Comparison of ENCODE assay signal across 8 mouse cellular contexts in the genomic region with DNA sequence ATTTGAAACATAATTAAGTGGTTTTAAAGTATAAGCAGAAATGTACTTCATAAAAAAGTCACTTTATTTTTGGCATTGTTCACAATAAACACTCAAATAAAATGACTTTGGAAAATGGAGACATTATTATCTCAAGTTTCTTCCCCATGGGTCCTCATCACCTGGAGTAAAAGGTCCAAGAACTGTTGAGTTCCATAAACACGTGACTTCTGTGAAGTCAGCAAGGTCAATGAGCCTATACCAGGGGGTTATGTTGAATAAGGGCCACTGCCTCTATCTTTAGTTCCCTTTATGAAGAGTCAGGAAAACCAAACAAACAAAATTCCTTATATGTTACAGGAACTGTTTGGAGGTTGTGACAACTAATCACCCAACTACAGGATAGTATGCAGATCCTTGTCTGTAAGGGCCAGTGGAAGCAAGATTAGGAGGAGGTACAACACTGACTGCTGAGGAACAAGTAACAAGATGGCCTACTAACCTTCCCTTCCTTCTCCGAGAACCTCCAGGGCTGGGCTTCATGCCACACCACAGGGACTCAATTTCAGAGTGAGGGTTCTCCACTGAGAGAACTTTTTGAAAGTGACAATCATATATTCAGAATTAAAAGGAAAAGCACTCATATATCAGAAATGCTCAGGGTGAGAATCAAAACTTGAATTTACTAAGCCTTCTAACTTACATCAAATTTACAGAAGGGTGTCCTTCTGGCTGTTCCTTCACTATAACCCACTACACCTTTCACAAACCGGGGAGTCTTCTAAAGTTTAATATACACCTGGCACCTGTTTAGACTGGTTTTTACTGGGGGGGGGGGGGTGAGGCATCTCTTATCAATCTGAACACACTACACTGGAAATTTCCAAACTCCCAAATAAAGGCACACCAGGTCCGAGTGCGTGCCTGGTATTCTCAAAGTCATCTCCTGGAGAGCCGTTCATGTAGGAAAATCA.
DNase-seq lines count a peak whose midpoint lies in the region; ATAC-seq and TF ChIP-seq lines count a peak whose summit lies in the region.

No protein-coding gene starts in this region.

- TF ChIP-seq CTCF in G1E (IDR thresholded peaks at IDR 0.05; ENCODE audit: low read depth, low read length), result no peak

- no peaks in the 10 kb centered on the region for H3K9me3 ChIP-seq in G1E (replicated peaks)
- no peaks in the 10 kb centered on the region for H3K9me3 ChIP-seq in forebrain, embryonic 14.5 days (replicated peaks; ENCODE audit: control insufficient read depth, low read length)
- no peaks in the 10 kb centered on the region for H3K9me3 ChIP-seq in liver, embryonic 13.5 days (replicated peaks)

- intact Hi-C loops in left cerebral cortex, postnatal 25 days (cut with DNase I), result no loop called here

- H3K4me1 ChIP-seq in G1E (ENCODE audit: insufficient read depth, low read depth, low read length), result peaks cover 17% of the 10 kb centered on the region
- H3K4me1 ChIP-seq in forebrain, embryonic 14.5 days (ENCODE audit: control insufficient read depth, insufficient read depth, low read length), result peaks cover 14% of the 10 kb centered on the region
- peaks cover 29% of the 10 kb centered on the region for H3K4me1 ChIP-seq in liver, embryonic 13.5 days (replicated peaks)

- H3K4me2 ChIP-seq in forebrain, embryonic 14.5 days (ENCODE audit: low read length), result peak overlapping the region; percentile 86
- peak overlapping the region; percentile 93 for H3K4me2 ChIP-seq in liver, embryonic 13.5 days

- H3K9ac ChIP-seq in forebrain, embryonic 14.5 days (ENCODE audit: low read length), result peak overlapping the region; percentile 85
- H3K9ac ChIP-seq in liver, embryonic 13.5 days, result peak overlapping the region; percentile 91

- DNase-seq in heart, adult 18-20 months, result peak; percentile 17 to 30
- no peak for DNase-seq in heart, postnatal 4 days
- DNase-seq in G1E (ENCODE audit: low spot score), result peak; percentile 29
- DNase-seq in forebrain, embryonic 14.5 days (ENCODE audit: low spot score), result no peak
- no peak for DNase-seq in liver, embryonic 13.5 days
- DNase-seq in left cerebral cortex, postnatal 25 days (ENCODE audit: low spot score in 2 of 2), result no peak
- no peak for DNase-seq in spleen, postnatal 4 days (ENCODE audit: low spot score in 2 of 2)

- H3K27me3 ChIP-seq in G1E (ENCODE audit: insufficient read depth, low read length), result peaks cover 7% of the 10 kb centered on the region
- no peaks in the 10 kb centered on the region for H3K27me3 ChIP-seq in forebrain, embryonic 14.5 days (replicated peaks; ENCODE audit: control insufficient read depth, insufficient read depth, low read length)
- no peaks in the 10 kb centered on the region for H3K27me3 ChIP-seq in liver, embryonic 13.5 days

- H3K4me3 ChIP-seq in G1E (ENCODE audit: low read depth, low read length), result peak overlapping the region; percentile 84
- peak overlapping the region; percentile 84 for H3K4me3 ChIP-seq in forebrain, embryonic 14.5 days (ENCODE audit: low read depth, low read length)
- H3K4me3 ChIP-seq in liver, embryonic 13.5 days (replicated peaks), result peak overlapping the region; percentile 91

- ATAC-seq in G1E (ENCODE audit: extremely low read depth, insufficient number of reproducible peaks, low FRiP score, poor library complexity, severe bottlenecking), result no peak
- ATAC-seq in forebrain, embryonic 14.5 days, result no peak
- no peak for ATAC-seq in liver, embryonic 13.5 days (ENCODE audit: low read depth)
- no peak for ATAC-seq in inflammation-experienced regulatory T-cells, adult 6 months

- H3K36me3 ChIP-seq in G1E (replicated peaks), result no peaks in the 10 kb centered on the region
- no peaks in the 10 kb centered on the region for H3K36me3 ChIP-seq in forebrain, embryonic 14.5 days (ENCODE audit: control insufficient read depth, insufficient read depth, low read length)
- H3K36me3 ChIP-seq in liver, embryonic 13.5 days, result no peaks in the 10 kb centered on the region

- WGBS in forebrain, embryonic 14.5 days, result 49% methylated on average over 6 of the region's 6 CpGs
- WGBS in liver, embryonic 13.5 days (ENCODE audit: insufficient replicate concordance), result 27% methylated on average over 6 of the region's 6 CpGs

- H3K27ac ChIP-seq in forebrain, embryonic 14.5 days (ENCODE audit: low read depth, low read length), result no peak overlapping the region
- peak overlapping the region; percentile 85 for H3K27ac ChIP-seq in liver, embryonic 13.5 days

Comparison
In these comparisons a context has a peak if more than half of its experiments do, and no peak if none do; other contexts are left out.
1. DNase-seq: peak in heart, adult 18-20 months (2 of 2) and G1E (single experiment); none in heart, postnatal 4 days (single experiment), forebrain, embryonic 14.5 days (single experiment), liver, embryonic 13.5 days (single experiment), left cerebral cortex, postnatal 25 days (0 of 2) and spleen, postnatal 4 days (0 of 2).
2. Peak in every context shown above with its lines, with median percentiles within 50 percentile points of each other: H3K4me3 ChIP-seq.